Mouse (Mus musculus) thymus, adult 2 months (tissue): ENCODE results near the gene Znrf3.

Source experiments
- CTCF ChIP-seq: fragments of 200-500 bp; IDR thresholded peaks from 2 replicates; pipeline ENCODE4 v1.5.1; 2012; ENCODE audit warnings: mild to moderate bottlenecking, control low read depth, low read length, moderate library complexity, borderline replicate concordance; ENCODE audit not compliant: control insufficient read depth, poor library complexity, insufficient read depth; ENCODE audit errors: extremely low read depth
- POLR2A ChIP-seq: fragments of 200-500 bp; IDR thresholded peaks from 2 replicates; pipeline ENCODE4 v1.6.1; 2012; ENCODE audit warnings: mild to moderate bottlenecking, low read length, control low read depth, moderate library complexity; ENCODE audit not compliant: control insufficient read depth, poor library complexity, insufficient read depth; ENCODE audit errors: extremely low read depth

DNA sequence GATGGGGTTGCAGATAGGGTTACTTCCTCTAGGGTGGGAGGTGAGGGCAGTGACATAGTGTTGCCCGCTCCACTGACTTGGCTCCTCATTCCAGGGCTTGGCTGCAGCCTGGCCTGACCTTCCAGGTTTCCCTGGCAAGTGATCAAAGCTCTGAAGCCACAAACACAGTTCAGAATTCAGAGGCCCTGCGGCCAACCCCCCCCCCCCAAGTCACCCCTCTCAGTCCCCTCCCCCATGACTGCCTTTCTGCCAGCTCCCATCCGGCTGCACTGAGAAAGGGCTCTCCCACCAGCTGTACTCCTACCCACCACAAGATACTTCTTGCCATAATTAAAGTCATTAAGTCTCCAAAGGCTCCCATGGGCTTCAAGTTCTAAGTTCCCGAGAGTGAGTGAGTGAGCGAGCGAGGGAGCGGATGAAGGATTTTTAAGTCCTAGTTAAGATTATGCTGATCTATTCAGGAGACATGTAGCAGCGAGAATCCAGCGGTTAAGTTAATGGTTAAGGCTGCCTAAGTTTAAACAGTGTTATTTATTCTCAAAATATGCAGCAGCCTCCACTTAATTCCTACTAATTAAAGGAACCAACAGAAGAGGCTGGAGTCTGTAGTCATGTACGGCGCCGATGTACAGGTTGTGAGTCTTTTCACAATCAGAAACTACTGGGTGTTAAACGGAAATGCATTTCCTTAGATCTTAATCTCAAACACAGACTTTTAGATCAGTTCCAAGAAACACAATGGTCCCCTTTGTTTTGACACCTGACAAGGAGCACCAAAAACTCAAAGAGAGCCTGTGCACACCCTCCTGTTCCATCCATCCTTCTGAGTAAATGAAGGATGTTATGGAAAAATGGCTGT, 147.3 kb downstream of the Znrf3 start:
- no peak for TF ChIP-seq CTCF
- TF ChIP-seq POLR2A, result no peak
